Mouse (Mus musculus): ENCODE measurements at regions not wholly inside any gene's neighbourhood (a gene's known extent, or its start where the extent isn't known, plus 50 kb on each side); places are given as distances from the start of the nearest gene placed in this dataset.

DNA sequence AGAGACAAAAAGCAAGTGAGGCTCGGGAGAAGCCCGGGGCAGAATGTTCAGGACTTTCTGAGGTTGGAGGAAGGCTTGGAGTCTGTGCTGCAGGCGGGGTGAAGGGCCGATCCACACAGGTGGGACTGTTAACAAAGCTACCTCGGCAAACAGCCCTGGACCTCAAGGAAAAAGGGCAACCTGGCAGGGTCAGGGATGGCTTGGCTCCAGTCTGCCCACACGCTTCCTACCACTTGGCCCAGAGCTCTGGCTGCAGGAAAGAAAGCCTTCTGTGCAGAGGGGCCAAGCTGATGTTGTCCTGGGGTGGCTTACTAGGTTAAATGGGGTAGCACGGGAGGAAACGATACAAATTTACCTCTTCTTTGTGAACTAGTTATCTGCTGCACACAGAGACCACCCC, 121.5 kb upstream of the Rybp start:
- no peak for TF ChIP-seq CTCF (IDR thresholded peaks at IDR 0.05; ENCODE audit: insufficient read depth, low read length)
- no peak for TF ChIP-seq POLR2A (IDR thresholded peaks at IDR 0.05; ENCODE audit: borderline replicate concordance, extremely low read depth, low read depth, low read length)
